Mouse (Mus musculus) gastrocnemius, postnatal 36 days (tissue): Measurements from ENCODE around the gene Raet1e. TPM values are rescaled to one million over a fixed set of nuclear protein-coding genes. Genes with fewer than 3 reads are reported as not detected.
"Not testable (repeated sequence)": the region's sequence is repeated elsewhere in the genome, so short reads cannot be mapped to it uniquely, and the experiment has no call there.

Source experiments
- DNase-seq, 2 experiments: peaks; one replicate each; pipeline ENCODE4 v3.0.0; 2022
- intact Hi-C: fragments of 180-260 bp; cut with DNase I; formaldehyde crosslinking; loops from one replicate; pipeline ENCODE4 v1.15.1; 2025
- total RNA-seq, 2 experiments: library from RNA; stranded (reverse); gene quantifications; 2 replicates each; pipeline ENCODE4 v1.2.3; 2021

The Raet1e gene
- total RNA-seq, 2 experiments from 2014 or later: not detected

DNA sequence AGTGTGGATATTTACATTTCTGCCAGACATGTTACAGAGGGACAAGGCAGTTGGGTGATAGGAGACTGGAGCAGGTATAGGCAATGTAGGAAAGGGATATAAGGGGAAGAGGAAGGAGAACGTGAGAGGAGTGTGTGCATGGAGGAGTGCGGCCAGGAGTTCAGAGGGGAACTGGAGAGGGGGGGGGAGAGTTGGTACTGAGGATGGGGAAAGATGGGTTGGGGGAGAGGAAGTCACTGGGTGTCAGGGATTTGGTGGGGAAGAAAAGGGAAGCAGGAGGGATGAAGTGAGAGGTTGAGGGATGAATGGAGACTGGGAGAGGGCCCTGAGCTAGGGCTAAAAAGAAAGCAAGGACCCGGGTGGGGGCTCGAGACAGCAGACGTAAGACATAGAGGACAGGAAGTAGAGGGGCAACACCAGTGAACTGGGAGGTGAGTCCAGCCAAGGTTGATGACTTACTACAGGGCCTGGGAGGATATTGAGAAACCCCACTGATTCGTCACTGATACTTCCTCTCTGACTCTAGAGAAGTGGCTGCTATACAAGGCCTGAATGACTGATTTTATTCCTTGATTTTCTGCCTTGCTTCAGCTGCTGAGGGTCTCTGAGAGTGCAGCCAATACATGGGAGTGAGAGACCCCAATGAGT, 195.3 kb downstream of the Raet1e start:
- DNase-seq, intact Hi-C loops: not testable (repeated sequence)

DNA sequence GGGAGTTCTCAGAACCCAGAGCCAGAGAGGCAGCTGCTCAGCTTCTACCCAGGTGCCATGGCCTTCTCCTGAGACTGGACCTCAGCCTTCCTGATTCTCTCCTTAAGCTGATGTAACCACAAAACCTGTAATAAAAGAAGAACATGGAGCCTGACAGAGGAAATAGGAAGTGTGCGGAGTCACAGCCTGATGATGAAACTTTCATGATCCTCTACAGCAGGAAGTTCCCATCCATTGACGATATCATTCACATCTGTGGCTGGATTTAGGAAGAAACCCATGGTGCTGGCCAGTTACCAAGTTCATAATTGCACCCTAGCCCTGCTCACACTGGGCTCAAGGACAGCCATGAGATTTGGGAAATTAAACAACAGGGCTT, 195.8 kb downstream of the Raet1e start:
- DNase-seq, intact Hi-C loops: not testable (repeated sequence)

DNA sequence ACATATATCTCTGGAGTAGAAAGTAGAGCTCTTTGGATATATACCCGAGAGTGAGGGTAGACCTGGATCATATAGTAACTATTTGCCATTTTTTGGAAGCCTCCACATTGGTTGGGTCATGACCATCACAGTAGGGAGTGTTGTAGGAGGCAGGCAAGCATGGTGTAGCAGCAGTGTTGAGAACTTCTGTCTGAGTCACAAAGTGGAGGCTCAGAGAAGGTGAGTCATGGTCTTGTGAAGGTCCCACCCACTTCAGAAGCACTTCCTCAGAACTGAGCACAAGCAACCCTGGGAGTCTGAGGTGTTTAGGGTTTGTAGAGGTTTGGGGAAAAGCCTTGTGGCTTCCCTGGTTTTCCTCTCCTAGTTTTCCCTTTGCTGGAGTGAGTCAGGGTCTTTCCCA, 199.0 kb downstream of the Raet1e start:
- DNase-seq: not testable (repeated sequence)
- intact Hi-C loops: loop anchor here (5.0 kb wide), 1 partner anchor 190 kb away; no protein-coding TSS in a partner anchor

DNA sequence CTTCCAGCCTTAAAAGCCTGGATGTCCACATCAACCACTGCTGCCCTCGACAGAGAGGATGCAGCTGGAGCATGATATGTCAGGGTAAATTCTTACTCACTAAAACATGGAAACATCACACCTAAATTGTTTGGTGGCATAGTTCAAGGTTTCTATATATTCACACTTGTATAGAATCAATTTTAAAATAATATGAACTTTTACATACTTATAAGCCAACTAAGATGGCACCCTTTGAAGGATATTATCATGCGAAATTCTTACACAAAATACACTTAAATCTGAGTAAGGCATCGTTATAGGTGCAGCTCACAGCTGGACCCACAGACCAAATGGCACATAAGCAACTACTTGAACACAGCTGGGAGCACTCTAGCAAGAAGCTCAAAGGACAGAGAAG, 201.9 kb downstream of the Raet1e start, which contains the start of gene Raet1d:
Gene Raet1d, plus strand, starts transcription at position 301 of the 400 bp plus-strand sequence.
- DNase-seq, intact Hi-C loops: not testable (repeated sequence)

DNA sequence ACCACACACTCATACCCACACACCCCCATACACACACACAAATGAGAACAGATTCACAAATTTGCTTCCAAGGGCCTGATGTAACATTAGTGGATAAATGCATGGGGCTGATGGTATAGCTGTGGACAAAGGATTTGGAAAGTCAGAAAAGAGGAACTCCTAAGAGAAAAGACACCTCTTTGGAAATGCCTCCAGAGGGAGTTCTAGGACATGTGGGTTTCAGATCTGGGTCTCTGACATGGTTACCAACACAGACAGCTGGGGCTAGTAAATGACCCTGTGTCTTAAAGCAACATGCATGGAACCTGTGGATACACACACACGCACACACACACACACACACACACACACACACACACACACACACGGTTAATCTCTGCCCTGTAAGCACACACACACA, 202.6 kb downstream of the Raet1e start:
- intact Hi-C loops, DNase-seq: not testable (repeated sequence)

DNA sequence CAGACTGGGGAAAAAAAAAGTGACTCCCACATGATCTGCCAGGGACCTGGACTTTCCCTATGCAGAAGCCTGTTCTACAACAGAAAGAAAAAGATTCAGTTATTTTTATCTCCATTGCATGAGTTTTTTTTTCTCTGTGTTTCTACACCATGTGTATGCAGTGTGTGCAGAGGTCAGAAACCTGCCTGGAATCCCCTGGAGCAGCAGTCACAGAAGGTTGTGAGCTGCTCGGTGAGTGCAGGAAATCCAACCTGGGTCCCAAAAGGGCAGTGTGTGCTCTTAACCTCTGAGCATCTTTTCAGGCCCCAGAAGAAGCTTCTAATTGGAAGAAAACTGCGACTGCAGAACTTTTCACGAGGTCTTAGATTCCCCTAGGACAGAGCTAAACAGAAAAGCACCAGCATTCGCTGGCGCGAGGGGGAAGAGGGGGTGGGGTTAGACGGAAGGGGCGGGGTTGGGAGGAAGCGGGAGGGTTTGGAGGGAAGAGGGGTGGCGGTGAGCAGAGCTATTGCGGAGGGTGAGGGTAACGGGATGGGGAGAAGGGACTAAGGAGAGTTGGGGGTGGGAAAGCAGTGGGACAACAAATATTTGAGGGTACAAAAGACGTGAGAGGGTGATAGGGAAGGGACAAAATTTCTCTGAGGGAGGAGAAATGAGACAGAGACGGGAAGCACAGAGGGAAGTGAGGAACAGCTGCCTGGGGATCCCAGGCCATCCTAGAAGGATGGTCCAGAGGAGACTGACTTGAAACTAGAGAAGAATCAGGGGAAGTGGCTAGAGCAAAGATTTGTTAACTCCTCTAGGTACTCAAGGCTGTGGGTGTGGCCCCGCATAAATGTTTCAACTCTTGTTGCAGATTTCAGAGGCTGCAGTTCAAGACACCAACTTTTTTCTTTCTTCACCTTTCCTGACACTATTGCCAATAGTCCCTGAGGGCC, 203.3 kb downstream of the Raet1e start:
- DNase-seq, intact Hi-C loops: not testable (repeated sequence)

DNA sequence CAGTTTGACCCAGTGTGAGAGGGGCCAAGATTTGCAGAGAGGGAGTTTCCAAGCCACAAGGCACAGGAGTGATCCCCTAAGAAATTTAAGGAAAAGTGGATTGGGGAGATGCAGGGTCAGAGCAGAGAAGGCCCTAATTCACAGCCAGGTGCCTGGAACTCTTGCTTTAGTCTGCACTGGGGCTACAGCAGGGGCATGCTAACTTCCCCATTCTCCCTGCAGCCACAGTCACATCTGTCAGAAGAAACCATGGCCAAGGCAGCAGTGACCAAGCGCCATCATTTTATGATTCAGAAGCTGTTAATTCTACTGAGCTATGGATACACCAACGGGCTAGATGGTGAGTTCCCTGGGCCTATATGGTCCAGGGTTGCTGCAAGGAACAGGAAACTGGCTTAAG, 204.1 kb downstream of the Raet1e start:
- DNase-seq, intact Hi-C loops: not testable (repeated sequence)

DNA sequence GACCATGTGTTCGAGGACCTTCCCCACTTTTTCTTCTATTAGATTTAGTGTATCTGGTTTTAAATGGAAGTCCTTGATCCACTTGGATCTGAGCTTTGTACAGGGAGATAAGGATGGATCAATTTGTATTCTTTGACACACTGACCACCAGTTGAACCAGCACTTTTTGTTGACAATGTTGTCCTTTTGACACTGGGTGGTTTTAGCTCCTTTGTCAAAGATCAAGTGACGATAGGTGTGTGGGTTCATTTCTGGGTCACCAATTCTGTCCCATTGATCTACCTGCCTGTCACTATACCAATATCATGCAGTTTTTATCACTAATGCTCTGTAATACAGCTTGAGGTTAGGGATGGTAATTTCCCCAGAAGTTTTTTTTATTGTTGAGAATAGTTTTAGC, 206.5 kb downstream of the Raet1e start:
- intact Hi-C loops, DNase-seq: not testable (repeated sequence)

DNA sequence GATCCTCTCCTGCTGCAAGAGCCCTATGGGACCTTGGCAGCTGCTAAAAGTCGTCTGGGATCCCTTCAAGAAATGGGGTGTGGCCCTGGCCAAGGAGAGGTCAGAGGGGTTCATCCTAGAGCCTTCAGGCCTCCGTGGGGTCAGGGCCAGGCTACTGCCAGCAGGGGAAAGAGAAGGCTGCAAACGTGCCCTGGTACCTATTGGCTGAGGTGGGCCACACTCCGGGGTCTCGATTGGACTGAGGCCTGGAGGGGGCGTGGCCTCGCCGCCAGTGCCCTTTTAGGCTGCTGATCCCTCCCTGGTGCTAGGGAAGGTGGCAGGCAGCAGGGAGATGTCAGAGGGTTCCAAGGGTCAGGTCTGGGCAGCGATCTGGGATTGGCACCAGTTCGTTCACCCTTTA, 222.9 kb downstream of the Raet1e start:
- DNase-seq, intact Hi-C loops: not testable (repeated sequence)

DNA sequence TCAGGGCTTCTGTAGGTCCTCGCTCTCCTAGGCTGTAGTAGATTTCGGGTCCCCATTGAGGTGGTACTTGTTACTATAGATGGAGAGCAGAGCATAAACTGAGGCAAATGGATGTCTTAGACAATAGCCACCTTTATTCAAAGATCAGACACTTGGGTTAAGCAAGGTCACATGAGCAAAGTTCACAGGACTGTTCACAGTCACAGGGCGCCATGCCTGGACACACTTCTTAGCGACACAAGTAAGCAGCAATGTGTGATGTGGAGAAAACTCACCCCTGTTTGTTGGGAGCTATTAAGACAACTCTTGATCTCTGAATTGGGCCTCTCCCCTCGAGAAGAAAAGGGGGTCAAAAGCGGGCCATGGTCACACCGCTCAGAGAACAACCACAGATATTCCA, 231.8 kb downstream of the Raet1e start:
- intact Hi-C loops, DNase-seq: not testable (repeated sequence)

DNA sequence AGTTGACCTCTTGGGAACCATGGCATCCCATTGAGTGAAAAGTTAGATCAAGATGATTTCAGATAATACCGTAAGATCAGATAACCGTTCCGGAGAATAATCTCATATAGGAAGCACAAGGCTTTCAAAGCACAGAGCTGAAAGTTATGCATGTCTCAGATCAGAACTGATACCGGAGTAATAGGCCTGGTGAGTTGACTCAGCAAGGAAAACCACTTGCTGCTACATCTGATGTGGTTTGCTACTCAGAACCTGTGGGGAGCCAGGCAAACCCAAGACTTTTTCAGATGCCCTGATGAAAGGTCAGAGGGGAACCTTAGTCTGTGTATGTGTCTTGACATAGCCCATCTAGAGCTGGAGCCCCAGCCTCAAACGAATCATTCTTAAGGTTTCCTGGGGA, 233.2 kb downstream of the Raet1e start:
- intact Hi-C loops: not testable (repeated sequence)

DNA sequence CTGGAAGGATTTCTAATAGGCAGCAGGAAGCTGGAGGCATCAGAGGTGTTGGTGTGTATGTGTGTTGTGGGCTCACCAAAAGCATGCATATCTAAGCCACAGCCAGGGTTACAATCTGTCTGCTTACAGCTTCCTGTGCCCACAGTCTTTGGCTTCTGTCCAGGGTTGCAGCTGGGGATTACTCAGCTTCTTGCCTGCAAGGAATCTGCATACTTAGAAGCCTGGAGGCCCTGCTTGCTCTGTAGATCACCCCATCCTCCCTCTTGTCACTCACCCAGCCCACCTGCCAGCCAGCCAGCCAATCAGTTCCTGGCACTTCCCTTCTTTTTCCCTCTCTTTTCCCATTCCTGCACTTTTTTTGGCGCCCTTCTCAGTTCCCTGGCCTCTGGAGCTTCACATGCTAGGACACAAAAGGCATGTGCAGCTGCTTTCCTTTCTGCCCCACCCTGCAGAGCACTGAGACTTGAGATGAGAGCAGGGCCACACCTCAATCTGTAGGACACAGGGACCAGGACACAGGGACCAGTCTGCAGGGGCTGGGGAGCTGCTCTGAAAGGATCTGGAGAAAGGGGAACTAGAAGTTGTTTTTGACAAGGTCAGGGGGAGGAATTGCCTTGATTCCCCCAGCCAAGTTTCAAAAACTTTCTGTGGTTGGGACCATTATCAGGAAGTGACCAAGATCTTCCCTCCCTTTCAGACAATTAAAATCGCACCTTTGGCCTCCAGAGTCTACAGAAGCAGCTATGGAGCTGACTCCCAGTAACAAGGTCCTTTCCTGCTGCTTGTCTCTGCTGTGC, 234.9 kb downstream of the Raet1e start:
- DNase-seq, intact Hi-C loops: not testable (repeated sequence)

More for the DNA sequence above, 233.2 kb downstream of the Raet1e start:
- DNase-seq: not testable (repeated sequence)

DNA sequence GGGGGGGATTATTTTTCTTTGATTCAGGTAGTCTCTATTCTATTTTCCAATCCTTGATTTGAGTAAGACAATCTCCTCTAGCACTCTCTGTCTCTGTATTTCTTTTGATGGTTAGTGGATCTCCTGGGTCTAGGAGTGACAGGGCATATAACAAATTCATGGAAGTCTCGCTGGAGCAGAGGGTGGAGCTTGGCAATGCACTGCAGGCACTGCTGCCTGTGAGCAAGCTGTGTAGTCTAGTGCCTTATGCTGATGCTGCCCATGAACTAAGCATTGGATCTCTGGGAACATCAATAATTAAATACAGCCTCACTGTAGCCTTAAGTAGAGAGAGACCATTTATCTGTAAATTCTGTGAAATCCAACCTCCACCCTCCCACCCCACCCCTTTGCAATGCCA, 238.3 kb downstream of the Raet1e start:
- DNase-seq, intact Hi-C loops: not testable (repeated sequence)

DNA sequence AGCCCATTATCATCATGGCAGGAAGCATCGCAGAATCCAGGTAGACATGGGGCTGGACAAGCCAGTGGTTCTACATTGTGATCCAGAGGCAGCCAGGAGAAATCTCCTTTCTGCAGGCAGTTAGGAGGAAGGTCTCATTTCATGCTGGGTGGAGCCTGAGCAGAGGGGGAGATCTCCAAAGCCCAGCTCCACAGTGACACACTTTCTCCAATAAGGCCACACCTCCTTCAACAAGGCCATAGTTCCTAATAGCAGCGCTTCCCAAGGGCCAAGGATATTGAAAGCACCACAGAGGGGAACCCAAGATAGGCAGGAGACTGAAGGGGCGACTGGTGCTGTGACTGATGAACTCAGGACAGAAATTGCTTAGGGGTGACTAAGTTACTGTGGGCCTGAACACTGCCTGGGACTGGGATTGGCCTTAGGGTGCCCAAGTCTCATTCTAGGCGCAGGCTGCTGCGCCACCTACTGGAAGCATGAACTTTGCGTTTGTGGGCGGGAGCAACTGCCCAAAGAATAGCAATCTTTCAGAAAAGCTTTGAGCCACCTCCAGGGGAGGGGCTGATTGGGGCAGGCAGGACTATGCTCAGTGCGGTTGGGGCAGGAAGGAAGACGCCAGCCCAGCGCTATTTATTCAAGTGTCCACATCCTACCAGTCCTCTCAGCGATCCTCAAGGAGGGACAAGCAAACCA, 244.0 kb downstream of the Raet1e start:
- intact Hi-C loops: not testable (repeated sequence)
- DNase-seq: peak; percentile 10 to 30

DNA sequence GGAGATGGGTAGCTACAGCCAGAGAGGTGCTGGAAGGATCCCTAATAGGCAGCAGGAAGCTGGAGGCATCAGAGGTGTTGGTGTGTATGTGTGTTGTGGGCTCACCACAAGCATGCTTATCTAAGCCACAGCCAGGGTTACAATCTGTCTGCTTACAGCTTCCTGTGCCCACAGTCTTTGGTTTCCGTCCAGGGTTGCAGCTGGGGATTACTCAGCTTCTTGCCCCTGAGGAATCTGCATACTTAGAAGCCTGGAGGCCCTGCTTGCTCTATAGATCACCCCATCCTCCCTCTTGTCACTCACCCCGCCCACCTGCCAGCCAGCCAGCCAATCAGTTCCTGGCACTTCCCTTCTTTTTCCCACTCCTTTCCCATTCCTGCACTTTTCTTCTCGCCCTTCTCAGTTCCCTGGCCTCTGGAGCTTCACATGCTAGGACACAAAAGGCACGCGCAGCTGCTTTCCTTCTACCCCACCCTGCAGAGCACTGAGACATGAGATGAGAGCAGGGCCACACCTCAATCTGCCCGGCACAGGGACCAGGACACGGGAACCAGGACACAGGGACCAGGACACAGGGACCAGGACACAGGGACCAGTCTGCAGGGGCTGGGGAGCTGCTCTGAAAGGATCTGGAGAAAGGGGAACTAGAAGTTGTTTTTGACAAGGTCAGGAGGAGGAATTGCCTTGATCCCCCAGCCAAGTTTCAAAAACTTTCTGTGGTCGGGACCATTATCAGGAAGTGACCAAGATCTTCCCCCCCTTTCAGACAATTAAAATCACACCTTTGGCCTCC, 255.5 kb downstream of the Raet1e start:
- DNase-seq: peak in 1 of 2 experiments; percentile 5
- intact Hi-C loops: not testable (repeated sequence)
